Mouse (Mus musculus): ENCODE measurements around the gene Kdm6b. TPM values are rescaled to one million over a fixed set of nuclear protein-coding genes. Genes with fewer than 3 reads are reported as not detected.

Gene Kdm6b
- polyA plus RNA-seq, 1 experiment from 2014 or later: 4.0 TPM

DNA sequence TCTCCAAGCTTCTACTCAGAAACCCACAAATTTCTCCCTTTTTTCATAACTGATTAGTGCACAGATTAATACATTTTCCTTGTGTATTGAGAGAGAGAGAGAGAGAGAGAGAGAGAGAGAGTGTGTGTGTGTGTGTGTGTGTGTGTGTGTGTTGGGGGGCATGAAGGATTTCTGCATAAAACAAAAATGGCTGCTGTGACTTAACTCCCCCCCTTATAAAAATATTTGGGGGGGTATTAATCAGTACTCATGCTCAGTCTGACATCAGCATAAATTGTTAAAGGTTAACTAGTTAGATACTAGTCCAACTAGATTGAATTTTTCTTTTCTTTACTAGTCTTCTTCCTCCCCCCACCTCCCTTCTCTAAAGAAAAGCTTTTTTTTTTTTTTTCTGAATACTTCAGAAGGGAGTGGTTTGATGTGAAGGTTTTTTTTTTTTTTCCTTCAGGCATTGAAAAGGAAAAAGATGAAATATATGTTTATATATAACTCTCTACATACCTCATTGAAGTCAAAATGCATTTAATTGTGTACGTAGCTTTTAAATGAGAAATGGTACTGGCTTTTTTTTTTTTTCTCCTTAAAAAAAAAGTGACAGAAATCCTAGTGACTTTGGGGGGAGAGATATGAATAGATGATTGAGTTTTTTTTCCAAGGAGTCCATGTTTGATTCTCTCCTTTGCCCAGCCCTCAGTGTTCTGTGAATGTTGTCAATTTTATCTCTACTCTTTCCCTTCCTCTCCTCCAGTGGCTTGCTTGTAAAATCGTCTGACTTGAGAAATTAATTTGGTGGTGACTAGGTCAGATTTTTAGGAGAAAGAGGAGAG, 43.3 kb downstream of the Kdm6b start:
- Histone ChIP-seq H3K27me3 (peaks cover 65% of the 10 kb centered on the region), H3K36me3 (replicated peaks) (0 out of 2 replicates have a peak, but pooled peaks cover 3% of the 10 kb centered on the region), H3K4me3 (replicated peaks) (peak overlapping the region; percentile 76; the same call in 1 of the 2 replicates), H3K9ac (no peak overlapping the region), H3K27ac (replicated peaks) (peak overlapping the region; percentile 95), H3K4me1 (replicated peaks) (peaks cover 84% of the 10 kb centered on the region), H3K4me2 (peak overlapping the region; percentile 95), H3K9me3 (replicated peaks) (no peaks in the 10 kb centered on the region)
- 39% methylated on average over 2 of the region's 2 CpGs for WGBS (ENCODE audit: insufficient replicate concordance)
- no peak for ATAC-seq (ENCODE audit: insufficient read depth)

DNA sequence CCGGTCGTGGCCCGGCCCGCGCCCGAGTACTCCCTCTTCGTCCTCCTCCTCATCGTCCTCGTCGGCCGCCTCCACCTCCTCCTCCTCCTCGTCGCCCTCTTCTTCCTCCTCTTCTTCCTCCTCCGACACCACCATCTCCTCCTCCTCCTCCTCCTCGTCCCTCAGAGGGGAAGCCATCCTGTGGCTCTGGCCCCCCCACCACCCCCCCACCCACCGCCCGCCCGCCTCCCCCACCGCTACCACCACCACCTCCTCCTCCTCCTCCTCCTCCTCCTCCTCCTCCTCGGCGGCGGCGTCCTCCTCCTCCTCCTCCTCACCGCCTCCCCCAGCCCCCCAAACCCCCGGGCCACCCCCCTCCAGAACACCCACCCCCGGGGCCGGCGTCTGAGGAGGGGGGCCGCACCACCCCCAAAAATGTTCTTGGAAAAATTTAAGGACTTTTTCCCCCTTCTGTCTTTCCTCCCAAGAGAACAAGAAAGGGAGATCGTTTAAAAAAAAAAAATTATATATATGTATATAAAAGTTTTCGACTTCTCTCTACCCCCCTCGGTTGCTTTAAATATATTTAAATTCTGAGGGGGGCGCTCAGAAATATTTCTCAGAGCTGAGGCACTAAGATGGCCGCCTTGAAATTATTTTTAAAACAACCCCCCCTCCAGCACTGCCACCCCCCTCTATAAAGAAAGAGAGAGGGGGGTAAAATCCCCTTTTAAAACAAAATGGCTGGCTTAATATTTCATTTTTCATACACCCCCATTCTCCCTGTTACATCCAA, 44.1 kb downstream of the Kdm6b start, which contains the start of gene Chd3:
Gene Chd3 (minus strand): TSS at position 192 of the 775 bp plus-strand sequence.
- H3K36me3 ChIP-seq (replicated peaks): 0 out of 2 replicates have a peak, but pooled peaks cover 3% of the 10 kb centered on the region
- H3K4me1 ChIP-seq (replicated peaks): peaks cover 84% of the 10 kb centered on the region
- H3K4me3 ChIP-seq (replicated peaks): peak within 1 kb of the TSS; percentile 76
- ATAC-seq (ENCODE audit: insufficient read depth): no peak
- peak within 1 kb of the TSS; percentile 95 for H3K4me2 ChIP-seq
- peak within 1 kb of the TSS; percentile 82 for H3K27ac ChIP-seq (replicated peaks)
- no peaks in the 10 kb centered on the region for H3K9me3 ChIP-seq (replicated peaks)
- H3K9ac ChIP-seq: peak within 1 kb of the TSS; percentile 85
- H3K27me3 ChIP-seq: peaks cover 70% of the 10 kb centered on the region
- 4% methylated on average over 22 of the region's 34 CpGs for WGBS (ENCODE audit: insufficient replicate concordance)

DNA sequence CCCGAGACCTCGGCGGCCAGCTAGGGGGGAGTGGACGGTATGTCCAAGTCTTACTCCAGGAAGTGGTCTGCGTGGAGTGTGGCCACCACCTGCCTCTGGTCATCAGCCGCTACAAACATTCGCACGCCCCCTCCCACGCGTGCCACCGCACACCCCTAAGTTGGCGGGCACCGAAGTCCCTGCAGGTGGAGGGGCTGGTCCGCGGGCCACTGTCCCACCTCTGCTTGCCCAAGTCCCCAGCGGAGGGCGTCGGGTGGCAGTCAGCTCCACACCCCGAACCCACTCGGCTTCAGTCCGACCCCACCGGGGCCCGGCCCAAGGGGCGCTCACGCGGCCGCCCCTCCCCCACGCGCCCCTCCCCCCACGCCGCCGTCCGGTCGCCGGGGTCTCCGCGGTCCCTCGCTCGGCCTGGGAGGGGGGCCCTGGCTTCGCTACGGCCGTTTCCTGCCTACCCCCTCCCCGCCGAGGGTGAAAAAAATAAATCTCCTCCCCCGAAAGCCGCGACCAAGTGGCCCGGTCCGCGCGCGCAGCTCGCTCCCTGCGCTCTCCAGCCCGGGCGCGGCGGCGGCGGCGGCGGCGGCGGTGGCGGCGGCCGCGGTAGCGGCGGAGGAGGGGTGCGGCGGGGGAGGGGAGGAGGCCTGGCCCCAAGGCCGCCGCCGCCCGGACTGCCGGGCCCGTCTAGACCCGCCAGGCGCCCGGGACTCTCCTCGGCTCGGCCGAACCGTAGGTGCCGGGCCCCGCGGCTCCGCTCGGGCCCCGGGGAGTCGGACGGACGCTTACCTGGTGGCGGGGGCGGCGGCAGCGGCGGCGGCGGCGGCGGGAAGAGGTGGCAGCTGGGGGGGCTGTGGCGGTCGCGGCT, 44.9 kb downstream of the Kdm6b start:
- ATAC-seq (ENCODE audit: insufficient read depth): no peak
- peaks cover 77% of the 10 kb centered on the region for H3K27me3 ChIP-seq
- peak overlapping the region; percentile 95 for H3K4me2 ChIP-seq
- peak overlapping the region; percentile 76 for H3K4me3 ChIP-seq (replicated peaks)
- WGBS (ENCODE audit: insufficient replicate concordance): under 1% methylated on average over 89 of the region's 106 CpGs
- 0 out of 2 replicates have a peak, but pooled peaks cover 3% of the 10 kb centered on the region for H3K36me3 ChIP-seq (replicated peaks)
- no peaks in the 10 kb centered on the region for H3K9me3 ChIP-seq (replicated peaks)
- H3K9ac ChIP-seq: peak overlapping the region; percentile 85
- H3K4me1 ChIP-seq (replicated peaks): peaks cover 78% of the 10 kb centered on the region
- H3K27ac ChIP-seq (replicated peaks): peak overlapping the region; percentile 82

DNA sequence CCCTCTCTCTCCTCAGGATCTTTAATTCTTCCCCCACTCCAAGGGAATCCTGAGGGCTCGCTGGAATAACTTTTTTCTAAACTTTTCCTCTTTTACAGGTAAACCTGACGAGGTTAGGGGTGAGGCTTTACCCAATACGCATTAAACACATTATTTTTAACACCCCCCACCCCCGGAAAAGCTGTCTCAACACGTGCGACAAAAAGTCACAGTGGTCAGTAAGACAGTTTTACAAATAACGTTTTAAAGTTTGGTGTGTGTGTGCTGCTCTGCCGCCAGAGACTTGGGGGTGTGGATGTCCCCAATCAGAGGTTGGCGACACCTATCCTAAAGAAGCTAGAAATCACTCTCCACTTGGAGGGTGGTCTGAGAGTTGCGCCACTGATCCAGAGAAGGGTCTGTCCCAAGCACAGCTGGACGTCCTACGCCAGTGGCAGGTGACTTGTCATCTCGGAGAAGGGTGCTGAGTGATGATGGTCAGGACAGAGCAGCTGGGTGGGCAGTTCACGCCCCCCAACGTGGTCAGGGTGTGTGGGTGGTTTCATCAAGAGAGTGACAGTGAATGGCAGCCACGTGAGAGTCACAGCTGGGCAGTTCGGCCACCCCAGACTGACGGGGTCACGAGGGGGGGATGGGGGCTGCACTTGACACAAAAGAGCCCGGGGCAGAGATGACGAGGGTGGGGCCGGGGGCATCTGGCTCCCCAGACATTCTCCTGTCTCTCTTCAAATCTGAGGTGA, 45.7 kb downstream of the Kdm6b start:
- Histone ChIP-seq H3K27ac (replicated peaks) (peak overlapping the region; percentile 82), H3K4me2 (peak overlapping the region; percentile 95), H3K4me1 (replicated peaks) (peaks cover 71% of the 10 kb centered on the region), H3K27me3 (peaks cover 78% of the 10 kb centered on the region), H3K9ac (peak overlapping the region; percentile 85; the same call in 1 of the 2 replicates), H3K4me3 (replicated peaks) (peak overlapping the region; percentile 76), H3K36me3 (replicated peaks) (no peaks in the 10 kb centered on the region), H3K9me3 (replicated peaks) (no peaks in the 10 kb centered on the region)
- ATAC-seq (ENCODE audit: insufficient read depth): no peak
- 3% methylated on average over 22 of the region's 22 CpGs for WGBS (ENCODE audit: insufficient replicate concordance)

DNA sequence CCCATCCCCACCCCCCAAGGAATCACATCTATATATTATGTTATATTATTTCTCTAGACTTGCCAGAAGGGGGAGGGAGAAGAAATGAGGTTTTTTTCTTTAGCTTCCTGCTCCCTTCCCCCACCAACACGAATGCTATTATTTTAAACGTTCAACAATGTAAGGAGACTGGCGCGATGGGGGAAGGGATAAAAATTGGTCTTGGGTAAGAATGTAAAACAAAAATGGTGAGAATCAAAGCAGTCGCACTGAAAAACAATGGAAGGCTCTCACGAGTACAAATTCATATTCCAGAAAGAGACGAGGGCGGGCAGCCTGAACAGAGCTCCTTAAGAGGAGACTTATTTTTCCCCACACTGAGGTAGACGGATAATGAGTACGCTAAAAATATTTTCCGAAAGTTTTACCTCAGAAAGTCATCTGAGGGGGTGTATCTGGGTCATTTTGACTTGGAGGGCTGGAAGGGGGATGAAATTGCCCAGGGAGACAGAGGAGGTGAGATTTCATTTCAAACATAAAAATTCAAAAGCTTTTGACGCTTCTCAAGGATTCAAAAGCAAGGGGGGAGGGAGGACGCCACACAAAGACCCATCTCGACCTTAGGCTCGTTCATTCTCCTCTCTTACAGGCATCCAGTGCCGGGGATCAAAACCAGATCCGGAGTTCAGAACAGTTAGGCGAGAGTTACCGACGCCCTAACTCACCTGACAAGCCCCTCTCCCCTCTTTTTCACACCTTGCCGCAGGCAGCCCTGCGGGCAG, 46.4 kb downstream of the Kdm6b start:
- peak overlapping the region; percentile 76 for H3K4me3 ChIP-seq (replicated peaks)
- peak overlapping the region; percentile 95 for H3K4me2 ChIP-seq
- H3K27me3 ChIP-seq: peaks cover 77% of the 10 kb centered on the region
- no peaks in the 10 kb centered on the region for H3K36me3 ChIP-seq (replicated peaks)
- peak overlapping the region; percentile 85 for H3K9ac ChIP-seq
- H3K4me1 ChIP-seq (replicated peaks): peaks cover 63% of the 10 kb centered on the region
- H3K27ac ChIP-seq (replicated peaks): peak overlapping the region; percentile 63
- ATAC-seq (ENCODE audit: insufficient read depth): no peak
- no peaks in the 10 kb centered on the region for H3K9me3 ChIP-seq (replicated peaks)
- 2% methylated on average over 22 of the region's 22 CpGs for WGBS (ENCODE audit: insufficient replicate concordance)

DNA sequence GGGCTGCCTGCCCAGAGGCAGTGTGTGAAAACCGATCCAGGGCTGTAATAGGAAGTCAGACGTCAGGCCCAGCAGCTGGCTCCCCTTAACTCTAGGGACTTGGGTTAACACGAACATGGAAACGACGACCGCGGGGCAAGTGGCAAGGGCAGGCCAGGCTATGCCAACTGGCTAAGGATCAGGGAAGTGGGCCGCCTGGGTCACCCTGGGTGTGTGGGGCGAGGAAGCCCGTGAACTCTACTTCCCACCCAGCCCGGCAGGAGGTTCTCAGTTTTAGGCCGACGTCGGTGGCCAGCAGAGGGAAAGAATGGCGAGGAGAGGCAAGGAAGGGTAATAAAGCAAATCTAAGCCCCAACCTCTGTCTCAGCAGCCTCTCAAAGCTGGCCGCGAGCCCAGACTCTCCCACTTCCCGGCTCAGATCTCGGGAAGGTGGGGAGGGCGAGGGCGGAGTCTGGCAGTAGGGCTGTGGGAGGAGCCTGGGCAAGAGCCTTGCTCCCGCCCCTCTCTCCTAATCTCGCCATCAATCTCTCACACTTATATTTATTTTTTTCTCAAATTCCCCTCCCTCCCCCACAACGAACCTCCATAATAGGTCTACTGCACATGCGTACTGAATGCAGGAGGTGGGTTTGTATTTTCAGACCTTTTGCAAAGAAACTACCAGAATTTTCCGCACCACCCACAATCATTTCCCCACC, 47.2 kb downstream of the Kdm6b start:
- peak; percentile 55 for ATAC-seq (ENCODE audit: insufficient read depth)
- WGBS (ENCODE audit: insufficient replicate concordance): 2% methylated on average over 26 of the region's 26 CpGs

DNA sequence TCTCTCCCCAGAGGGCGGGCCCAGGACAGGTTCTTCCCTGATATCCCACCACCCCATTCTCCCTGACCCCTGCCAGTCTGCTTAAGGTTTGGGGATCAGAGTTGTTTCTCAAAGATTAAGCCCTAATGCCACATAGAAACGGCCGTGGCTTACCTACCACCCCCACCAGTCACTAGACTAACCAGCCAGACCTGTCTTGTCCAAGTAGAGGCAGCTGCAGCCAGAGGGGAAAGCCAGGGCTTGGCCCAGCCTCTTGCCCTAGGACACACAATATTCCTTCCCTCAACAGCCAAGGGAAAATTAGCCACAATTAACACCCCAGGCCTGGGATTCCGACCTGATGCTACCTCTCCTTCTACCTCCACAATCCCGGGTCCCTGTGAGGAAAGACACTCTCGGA, 47.8 kb downstream of the Kdm6b start:
- 0 out of 2 replicates have a peak overlapping the region, but pooled peaks have one; percentile 54 for H3K9ac ChIP-seq
- H3K9me3 ChIP-seq (replicated peaks): no peaks in the 10 kb centered on the region
- H3K4me2 ChIP-seq: peak overlapping the region; percentile 95
- 46% methylated on average over 6 of the region's 6 CpGs for WGBS (ENCODE audit: insufficient replicate concordance)
- no peaks in the 10 kb centered on the region for H3K36me3 ChIP-seq (replicated peaks)
- H3K27me3 ChIP-seq: peaks cover 65% of the 10 kb centered on the region
- H3K4me3 ChIP-seq (replicated peaks): peak overlapping the region; percentile 76
- ATAC-seq (ENCODE audit: insufficient read depth): no peak
- peak overlapping the region; percentile 71 for H3K27ac ChIP-seq (replicated peaks)
- peaks cover 50% of the 10 kb centered on the region for H3K4me1 ChIP-seq (replicated peaks)

More for the DNA sequence above, 47.2 kb downstream of the Kdm6b start:
- H3K27ac ChIP-seq (replicated peaks): peak overlapping the region; percentile 71
- peaks cover 71% of the 10 kb centered on the region for H3K27me3 ChIP-seq
- H3K4me3 ChIP-seq (replicated peaks): peak overlapping the region; percentile 76
- H3K36me3 ChIP-seq (replicated peaks): no peaks in the 10 kb centered on the region
- H3K9me3 ChIP-seq (replicated peaks): no peaks in the 10 kb centered on the region
- peak overlapping the region; percentile 54; the same call in 1 of the 2 replicates for H3K9ac ChIP-seq
- peak overlapping the region; percentile 95 for H3K4me2 ChIP-seq
- peaks cover 56% of the 10 kb centered on the region for H3K4me1 ChIP-seq (replicated peaks)

DNA sequence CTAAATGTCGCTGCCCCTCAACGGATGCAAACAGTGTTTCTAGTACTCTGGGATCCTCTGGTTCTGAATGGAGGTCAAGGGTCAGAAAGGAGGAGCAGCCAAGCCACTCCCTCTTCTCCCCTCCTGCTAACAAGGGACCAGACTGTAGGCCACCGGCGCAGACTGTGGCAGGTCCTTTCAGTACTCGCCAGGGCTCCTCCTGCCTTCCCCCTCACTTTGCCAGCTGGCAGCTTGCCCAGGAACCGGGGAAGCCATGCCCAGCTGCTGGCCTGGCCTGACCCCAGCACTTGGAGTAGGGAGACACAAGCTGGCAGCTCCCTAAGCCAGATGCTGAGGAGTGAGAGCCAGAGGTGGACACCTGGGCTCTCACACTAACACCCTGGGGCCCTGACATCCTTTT, 48.6 kb downstream of the Kdm6b start:
- H3K36me3 ChIP-seq (replicated peaks): no peaks in the 10 kb centered on the region
- no peak overlapping the region for H3K9ac ChIP-seq
- H3K27ac ChIP-seq (replicated peaks): peak overlapping the region; percentile 71
- H3K4me3 ChIP-seq (replicated peaks): 0 out of 2 replicates have a peak overlapping the region, but pooled peaks have one; percentile 2
- H3K27me3 ChIP-seq: peaks cover 60% of the 10 kb centered on the region
- H3K4me2 ChIP-seq: peak overlapping the region; percentile 29; the same call in 1 of the 2 replicates
- H3K9me3 ChIP-seq (replicated peaks): no peaks in the 10 kb centered on the region
- peaks cover 46% of the 10 kb centered on the region for H3K4me1 ChIP-seq (replicated peaks)
- WGBS (ENCODE audit: insufficient replicate concordance): 37% methylated on average over 6 of the region's 6 CpGs
- ATAC-seq (ENCODE audit: insufficient read depth): peak; percentile 53

DNA sequence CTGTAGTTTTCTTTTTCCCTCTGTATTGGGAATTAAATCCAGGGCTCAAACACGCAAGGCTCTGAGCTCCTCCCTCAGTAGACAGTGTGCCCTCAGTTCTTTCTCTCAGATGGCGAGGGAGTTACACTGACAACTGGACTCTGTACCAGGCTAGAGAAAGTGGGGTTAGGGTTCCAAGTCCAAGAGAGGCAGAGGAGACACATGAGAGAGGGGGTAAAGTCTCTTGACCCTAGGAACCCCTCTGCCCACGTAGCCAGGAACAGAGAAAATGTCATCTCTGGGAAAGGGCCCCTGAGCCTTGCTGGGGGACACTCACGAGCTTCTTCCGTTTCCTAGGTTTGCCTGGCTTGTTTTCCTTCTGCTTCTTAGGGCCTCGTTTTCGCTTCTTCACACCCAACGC, 49.1 kb downstream of the Kdm6b start:
- Histone ChIP-seq H3K27me3 (peaks cover 54% of the 10 kb centered on the region), H3K9me3 (replicated peaks) (no peaks in the 10 kb centered on the region), H3K4me2 (peak overlapping the region; percentile 29), H3K27ac (replicated peaks) (peak overlapping the region; percentile 71), H3K9ac (no peak overlapping the region), H3K4me3 (replicated peaks) (0 out of 2 replicates have a peak overlapping the region, but pooled peaks have one; percentile 2), H3K36me3 (replicated peaks) (no peaks in the 10 kb centered on the region), H3K4me1 (replicated peaks) (peaks cover 42% of the 10 kb centered on the region)
- peak; percentile 37; the same call in 1 of the 2 replicates for ATAC-seq (ENCODE audit: insufficient read depth)
- 45% methylated on average over 8 of the region's 8 CpGs for WGBS (ENCODE audit: insufficient replicate concordance)

Data from liver, embryonic 15.5 days (tissue).